ENCODE assay signal across 11 mouse cellular contexts in genomic region chr13:104640694-104641454, GRCm38 (mm10).
A peak's percentile ranks its signal among the peaks of the same experiment; 100 is the strongest.
DNase-seq lines count a peak whose midpoint lies in the region; ATAC-seq lines count a peak whose summit lies in the region.
"Had no signal": no experiment of that assay in that cellular context is flagged by ENCODE, and none has a peak within 500 bp of the region (broad histone marks: within the 10 kb centered on the region; RNA-seq: fewer than 3 reads in every experiment).

No protein-coding gene starts in this region.

- H3K4me2 ChIP-seq in heart, embryonic 11.5 days: no peak overlapping the region
- no peak overlapping the region for H3K4me2 ChIP-seq in kidney, embryonic 14.5 days (replicated peaks; ENCODE audit: low read depth, low read length)
- H3K4me2 ChIP-seq in liver, embryonic 15.5 days: no peak overlapping the region
- no peak overlapping the region for H3K4me2 ChIP-seq in hindbrain, embryonic 16.5 days (ENCODE audit: low read length)
- H3K4me2 ChIP-seq: embryonic facial prominence, embryonic 15.5 days had no signal

- no peaks in the 10 kb centered on the region for H3K36me3 ChIP-seq in heart, embryonic 11.5 days (ENCODE audit: control insufficient read depth, insufficient read depth, low read length)
- H3K36me3 ChIP-seq in kidney, embryonic 14.5 days (ENCODE audit: control insufficient read depth, insufficient read depth, low read length): no peaks in the 10 kb centered on the region
- no peaks in the 10 kb centered on the region for H3K36me3 ChIP-seq in liver, embryonic 15.5 days (replicated peaks)
- no peaks in the 10 kb centered on the region for H3K36me3 ChIP-seq in hindbrain, embryonic 16.5 days (ENCODE audit: control insufficient read depth, insufficient read depth, low read length)
- H3K36me3 ChIP-seq: embryonic facial prominence, embryonic 15.5 days had no signal

- H3K27ac ChIP-seq in heart, embryonic 11.5 days (ENCODE audit: low read depth, low read length): peak overlapping the region; percentile 4
- H3K27ac ChIP-seq in kidney, embryonic 14.5 days (ENCODE audit: low read depth, low read length): peak overlapping the region; percentile 83
- H3K27ac ChIP-seq in liver, embryonic 15.5 days (replicated peaks): peak overlapping the region; percentile 83
- H3K27ac ChIP-seq in hindbrain, embryonic 16.5 days (ENCODE audit: low read depth, low read length): no peak overlapping the region
- H3K27ac ChIP-seq: embryonic facial prominence, embryonic 15.5 days had no signal

- peaks cover 13% of the 10 kb centered on the region; the same call in 1 of the 2 replicates for H3K4me1 ChIP-seq in heart, embryonic 11.5 days (ENCODE audit: control insufficient read depth, insufficient read depth, low read length)
- H3K4me1 ChIP-seq in kidney, embryonic 14.5 days (ENCODE audit: control insufficient read depth, insufficient read depth, low read length): 0 out of 2 replicates have a peak, but pooled peaks cover 3% of the 10 kb centered on the region
- 0 out of 2 replicates have a peak, but pooled peaks cover 11% of the 10 kb centered on the region for H3K4me1 ChIP-seq in liver, embryonic 15.5 days (replicated peaks)
- no peaks in the 10 kb centered on the region for H3K4me1 ChIP-seq in hindbrain, embryonic 16.5 days (ENCODE audit: control insufficient read depth, insufficient read depth, low read depth, low read length)
- H3K4me1 ChIP-seq: embryonic facial prominence, embryonic 15.5 days had no signal

- H3K4me3 ChIP-seq in heart, embryonic 11.5 days (ENCODE audit: low read depth, low read length): no peak overlapping the region
- no peak overlapping the region for H3K4me3 ChIP-seq in kidney, embryonic 14.5 days (ENCODE audit: low read length)
- no peak overlapping the region for H3K4me3 ChIP-seq in liver, embryonic 15.5 days (replicated peaks)
- H3K4me3 ChIP-seq in hindbrain, embryonic 16.5 days (ENCODE audit: low read length): no peak overlapping the region
- H3K4me3 ChIP-seq: embryonic facial prominence, embryonic 15.5 days had no signal

- no peak for DNase-seq in heart, postnatal 36 days
- peak; percentile 8 for DNase-seq in brain, adult 2 months (ENCODE audit: low read depth, low spot score)
- DNase-seq in c-Kit-positive CD71-positive TER-119-positive erythroid progenitor cells, embryonic 14.5 days (ENCODE audit: low spot score): no peak
- DNase-seq: cerebellum, postnatal 25 days had no signal

- H3K9me3 ChIP-seq in heart, embryonic 11.5 days (replicated peaks; ENCODE audit: control insufficient read depth, low read length): no peaks in the 10 kb centered on the region
- no peaks in the 10 kb centered on the region for H3K9me3 ChIP-seq in kidney, embryonic 14.5 days (ENCODE audit: control insufficient read depth, low read length)
- H3K9me3 ChIP-seq in liver, embryonic 15.5 days (replicated peaks): no peaks in the 10 kb centered on the region
- no peaks in the 10 kb centered on the region for H3K9me3 ChIP-seq in hindbrain, embryonic 16.5 days (ENCODE audit: control insufficient read depth, low read length)
- H3K9me3 ChIP-seq: embryonic facial prominence, embryonic 15.5 days; G1E had no signal

- H3K9ac ChIP-seq in heart, embryonic 11.5 days (ENCODE audit: low read depth, low read length): no peak overlapping the region
- no peak overlapping the region for H3K9ac ChIP-seq in kidney, embryonic 14.5 days (ENCODE audit: low read depth, low read length)
- no peak overlapping the region for H3K9ac ChIP-seq in liver, embryonic 15.5 days
- H3K9ac ChIP-seq in hindbrain, embryonic 16.5 days (ENCODE audit: low read depth, low read length): no peak overlapping the region
- H3K9ac ChIP-seq: embryonic facial prominence, embryonic 15.5 days had no signal

- H3K27me3 ChIP-seq in heart, embryonic 11.5 days (ENCODE audit: control insufficient read depth, insufficient read depth, low read length): no peaks in the 10 kb centered on the region
- no peaks in the 10 kb centered on the region for H3K27me3 ChIP-seq in kidney, embryonic 14.5 days (ENCODE audit: control insufficient read depth, insufficient read depth, low read length)
- no peaks in the 10 kb centered on the region for H3K27me3 ChIP-seq in liver, embryonic 15.5 days
- no peaks in the 10 kb centered on the region for H3K27me3 ChIP-seq in hindbrain, embryonic 16.5 days (replicated peaks; ENCODE audit: control insufficient read depth, insufficient read depth, low read length)
- H3K27me3 ChIP-seq: embryonic facial prominence, embryonic 15.5 days had no signal

- ATAC-seq in heart, embryonic 11.5 days (replicated peaks; ENCODE audit: insufficient number of reproducible peaks, low FRiP score, low TSS enrichment): no peak
- ATAC-seq in kidney, embryonic 14.5 days (ENCODE audit: low FRiP score, low TSS enrichment): peak; percentile 75; the same call in 1 of the 2 replicates
- peak; percentile 75 for ATAC-seq in liver, embryonic 15.5 days (ENCODE audit: insufficient read depth)
- no peak for ATAC-seq in hindbrain, embryonic 16.5 days
- ATAC-seq in monocyte, adult 5-6 weeks (replicated peaks; ENCODE audit: insufficient number of reproducible peaks, low FRiP score, low TSS enrichment, poor library complexity, severe bottlenecking): no peak

- intact Hi-C loops in heart, postnatal 36 days (cut with DNase I): no loop called here

- 61% methylated on average over 5 of the region's 5 CpGs for WGBS in heart, embryonic 11.5 days (ENCODE audit: insufficient replicate concordance)
- 67% methylated on average over 5 of the region's 5 CpGs for WGBS in kidney, embryonic 14.5 days
- 68% methylated on average over 5 of the region's 5 CpGs for WGBS in liver, embryonic 15.5 days (ENCODE audit: insufficient replicate concordance)
- WGBS in hindbrain, embryonic 16.5 days: 82% methylated on average over 5 of the region's 5 CpGs

Comparison
In these comparisons a context has a peak if more than half of its experiments do, and no peak if none do; other contexts are left out.
1. ATAC-seq: peak in kidney, embryonic 14.5 days (single experiment) and liver, embryonic 15.5 days (single experiment); none in heart, embryonic 11.5 days (single experiment), hindbrain, embryonic 16.5 days (single experiment) and monocyte, adult 5-6 weeks (single experiment).